Mouse (Mus musculus): ENCODE results near the gene Ndufa6.
"Not testable (repeated sequence)": the region's sequence is repeated elsewhere in the genome, so short reads cannot be mapped to it uniquely, and the experiment has no call there.

Ndufa6 gene

GRCm38 (mm10) chr15:82368146-82368545 lies 14.0 kb upstream of the Ndufa6 start:
- DNase-seq (ENCODE audit: low read depth, low spot score) = no peak

GRCm38 (mm10) chr15:82364561-82364960 lies 10.4 kb upstream of the Ndufa6 start:
- not testable (repeated sequence) for DNase-seq (ENCODE audit: low read depth, low spot score)

- not testable (repeated sequence) for DNase-seq (ENCODE audit: low read depth, low spot score)
Measured at GRCm38 (mm10) chr15:82363801-82364200, 9.7 kb upstream of the Ndufa6 start.

GRCm38 (mm10) chr15:82362234-82362633 lies 8.1 kb upstream of the Ndufa6 start:
- DNase-seq (ENCODE audit: low read depth, low spot score) = no peak

- no peak for DNase-seq (ENCODE audit: low read depth, low spot score)
Measured at GRCm38 (mm10) chr15:82361459-82362018, 7.4 kb upstream of the Ndufa6 start.

- DNase-seq (ENCODE audit: low read depth, low spot score) = no peak
Measured at GRCm38 (mm10) chr15:82358431-82359260, 4.5 kb upstream of the Ndufa6 start.

GRCm38 (mm10) chr15:82353745-82354113 lies 393 bp downstream of the Ndufa6 start:
- DNase-seq (ENCODE audit: low read depth, low spot score) = no peak

GRCm38 (mm10) chr15:82353078-82353744 lies 911 bp downstream of the Ndufa6 start:
- no peak for DNase-seq (ENCODE audit: low read depth, low spot score)

GRCm38 (mm10) chr15:82351480-82351879 lies 2.6 kb downstream of the Ndufa6 start:
- no peak for DNase-seq (ENCODE audit: low read depth, low spot score)

GRCm38 (mm10) chr15:82350349-82350748 lies 3.8 kb downstream of the Ndufa6 start:
- DNase-seq (ENCODE audit: low read depth, low spot score) = no peak

GRCm38 (mm10) chr15:82348999-82349341 lies 5.2 kb downstream of the Ndufa6 start:
- DNase-seq (ENCODE audit: low read depth, low spot score) = no peak

- no peak for DNase-seq (ENCODE audit: low read depth, low spot score)
Measured at GRCm38 (mm10) chr15:82348258-82348998, 5.7 kb downstream of the Ndufa6 start.

GRCm38 (mm10) chr15:82347852-82348251 lies 6.3 kb downstream of the Ndufa6 start:
- DNase-seq (ENCODE audit: low read depth, low spot score) = no peak

GRCm38 (mm10) chr15:82347303-82347676 lies 6.8 kb downstream of the Ndufa6 start:
- no peak for DNase-seq (ENCODE audit: low read depth, low spot score)

- DNase-seq (ENCODE audit: low read depth, low spot score) = no peak
Measured at GRCm38 (mm10) chr15:82346580-82347302, 7.4 kb downstream of the Ndufa6 start.

GRCm38 (mm10) chr15:82345820-82346470 lies 8.2 kb downstream of the Ndufa6 start:
- peak; percentile 95 for DNase-seq (ENCODE audit: low read depth, low spot score)

GRCm38 (mm10) chr15:82344971-82345370 lies 9.2 kb downstream of the Ndufa6 start:
- DNase-seq (ENCODE audit: low read depth, low spot score) = no peak

GRCm38 (mm10) chr15:82343368-82344287 lies 10.5 kb downstream of the Ndufa6 start:
- no peak for DNase-seq (ENCODE audit: low read depth, low spot score)

- DNase-seq (ENCODE audit: low read depth, low spot score) = no peak
Measured at GRCm38 (mm10) chr15:82342543-82342935, 11.6 kb downstream of the Ndufa6 start.

Measured in WW6 (cell line).